Mouse (Mus musculus): ENCODE data around the gene Lipe.

Gene Lipe

GRCm38 (mm10) chr7:25363151-25363550, 35.4 kb downstream of the Lipe start:
- no peak for DNase-seq (ENCODE audit: low spot score)

- no peak for DNase-seq (ENCODE audit: low spot score)
Measured at GRCm38 (mm10) chr7:25358721-25359206, 39.7 kb downstream of the Lipe start.

GRCm38 (mm10) chr7:25348861-25349260, 49.6 kb downstream of the Lipe start:
- no peak for DNase-seq (ENCODE audit: low spot score)

- DNase-seq (ENCODE audit: low spot score), result no peak
Measured at GRCm38 (mm10) chr7:25341000-25341784, 57.3 kb downstream of the Lipe start.

DNA sequence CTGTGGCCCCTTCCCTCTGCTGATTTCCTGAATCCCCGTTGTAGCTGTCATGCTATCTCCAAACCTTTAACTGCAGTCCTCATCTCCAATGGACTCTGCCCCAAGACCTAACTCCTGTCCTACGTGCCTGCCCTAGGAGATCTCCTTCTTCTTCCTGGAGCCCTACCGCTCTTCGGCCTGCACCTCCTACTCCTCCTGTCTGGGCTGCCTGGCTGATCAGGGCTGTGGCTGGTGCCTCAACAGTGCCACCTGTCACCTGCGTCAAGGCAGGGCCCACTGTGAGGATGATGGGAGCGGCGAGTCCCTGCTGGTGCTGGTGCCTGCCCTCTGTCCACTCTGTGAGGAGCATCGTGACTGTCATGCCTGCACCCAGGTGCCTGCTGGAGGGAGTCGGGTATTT, 59.2 kb downstream of the Lipe start:
- DNase-seq (ENCODE audit: low spot score), result no peak

DNA sequence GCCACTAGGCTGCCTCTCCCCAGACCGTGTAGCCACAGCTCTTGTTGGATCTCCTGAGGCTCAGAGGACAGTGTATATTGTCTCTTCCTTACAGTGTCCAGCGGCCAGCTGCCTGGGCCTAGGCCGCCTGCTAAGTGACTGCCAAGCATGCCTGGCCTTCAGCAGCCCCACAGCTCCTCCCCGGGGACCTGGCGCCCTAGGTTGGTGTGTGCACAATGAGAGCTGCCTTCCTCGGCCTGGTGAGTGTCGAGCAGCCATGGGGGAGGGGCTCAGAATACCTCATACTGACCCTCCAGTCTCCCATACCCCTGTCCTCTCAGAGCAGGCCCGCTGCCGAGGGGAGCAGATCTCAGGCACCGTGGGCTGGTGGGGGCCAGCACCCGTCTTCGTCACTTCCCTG, 64.0 kb downstream of the Lipe start:
- DNase-seq (ENCODE audit: low spot score), result no peak

DNA sequence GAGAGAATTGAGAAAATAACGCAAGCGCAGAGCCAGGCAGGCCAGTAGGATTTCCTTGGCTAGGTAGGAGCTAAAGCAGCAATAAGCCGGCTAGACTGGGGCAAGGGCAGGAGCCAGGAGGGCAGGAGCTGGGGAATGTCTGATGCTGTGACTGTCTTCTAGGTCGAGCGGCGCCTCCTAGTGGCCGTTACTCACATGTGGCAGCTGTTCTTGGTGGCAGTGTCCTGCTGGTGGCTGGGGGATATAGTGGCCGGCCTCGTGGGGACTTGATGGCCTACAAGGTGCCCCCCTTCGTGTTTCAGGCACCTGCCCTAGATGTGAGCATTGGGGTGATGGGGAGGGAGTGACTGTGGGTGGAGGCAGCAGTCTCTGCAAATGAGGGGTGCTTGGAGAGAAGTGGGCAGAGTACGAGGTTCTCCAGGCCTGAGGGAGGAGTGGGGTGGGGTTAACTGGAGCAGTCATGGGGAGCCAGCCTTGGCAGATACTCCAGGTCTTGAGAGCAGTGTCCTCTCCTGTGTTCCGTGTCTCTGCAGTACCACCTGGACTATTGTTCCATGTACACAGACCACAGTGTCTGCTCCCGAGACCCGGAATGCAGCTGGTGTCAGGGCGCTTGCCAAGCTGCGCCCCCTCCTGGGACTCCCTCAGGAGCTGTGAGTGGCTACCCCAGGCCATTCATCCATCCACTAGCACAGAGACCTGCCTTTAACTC, 64.8 kb downstream of the Lipe start:
- DNase-seq (ENCODE audit: low spot score), result no peak
